Comparison of ENCODE assay signal across 14 mouse cellular contexts in genomic region chr5:73208645-73209044, GRCm38 (mm10). TPM values are rescaled to one million over a fixed set of nuclear protein-coding genes. Genes with fewer than 3 reads are reported as not detected.
DNase-seq lines count a peak whose midpoint lies in the region; ATAC-seq and TF ChIP-seq lines count a peak whose summit lies in the region.
"Had no signal": no experiment of that assay in that cellular context is flagged by ENCODE, and none has a peak within 500 bp of the region (broad histone marks: within the 10 kb centered on the region; RNA-seq: fewer than 3 reads in every experiment).

No protein-coding gene starts in this region.

- H3K4me3 ChIP-seq in heart, embryonic 11.5 days (ENCODE audit: low read depth, low read length), result no peak overlapping the region
- H3K4me3 ChIP-seq in liver, embryonic 15.5 days (replicated peaks), result no peak overlapping the region
- H3K4me3 ChIP-seq in liver, embryonic 11.5 days (ENCODE audit: low read depth, low read length), result no peak overlapping the region
- H3K4me3 ChIP-seq in ES-E14 (ENCODE audit: insufficient read depth in 1 of 2, low read depth in 1 of 2, low read length in 2 of 2, poor library complexity in 1 of 2, severe bottlenecking in 1 of 2), result no peak overlapping the region; a peak in 1 of 4 replicates
- no peak overlapping the region for H3K4me3 ChIP-seq in cortical plate, adult 2 months (ENCODE audit: insufficient read depth, low read length)
- H3K4me3 ChIP-seq in hindbrain, embryonic 10.5 days, result no peak overlapping the region
- no peak overlapping the region for H3K4me3 ChIP-seq in lung, adult 2 months (replicated peaks; ENCODE audit: extremely low read depth, low read depth, low read length)
- H3K4me3 ChIP-seq: intestine, embryonic 15.5 days had no signal

- H3K4me2 ChIP-seq in heart, embryonic 11.5 days, result no peak overlapping the region
- H3K4me2 ChIP-seq in liver, embryonic 15.5 days, result no peak overlapping the region
- no peak overlapping the region for H3K4me2 ChIP-seq in liver, embryonic 11.5 days
- H3K4me2 ChIP-seq: intestine, embryonic 15.5 days; lung, embryonic 14.5 days had no signal

- no peak for DNase-seq in heart, postnatal 36 days
- no peak for DNase-seq in liver, embryonic 11.5 days (ENCODE audit: low spot score)
- no peak for DNase-seq in ES-E14 (ENCODE audit: low read depth, low spot score)
- no peak for DNase-seq in hindbrain, embryonic 10.5 days (ENCODE audit: low spot score)
- DNase-seq in lung, adult 2 months, result no peak
- DNase-seq: adrenal gland, postnatal 10 days; embryo, embryonic 11 days; lung, embryonic 14.5 days had no signal

- peak overlapping the region; percentile 41; the same call in 1 of the 2 replicates for H3K27ac ChIP-seq in heart, embryonic 11.5 days (ENCODE audit: low read depth, low read length)
- 0 out of 2 replicates have a peak overlapping the region, but pooled peaks have one; percentile 48 for H3K27ac ChIP-seq in liver, embryonic 15.5 days (replicated peaks)
- no peak overlapping the region for H3K27ac ChIP-seq in liver, embryonic 11.5 days (ENCODE audit: low read depth, low read length)
- H3K27ac ChIP-seq in ES-E14 (ENCODE audit: insufficient read depth, low read depth, low read length, poor library complexity, severe bottlenecking), result 0 out of 2 replicates have a peak overlapping the region, but pooled peaks have one; percentile 41
- H3K27ac ChIP-seq in cortical plate, adult 2 months (ENCODE audit: insufficient read depth, low read length), result peak overlapping the region; percentile 49; the same call in 1 of the 2 replicates
- no peak overlapping the region for H3K27ac ChIP-seq in hindbrain, embryonic 10.5 days
- H3K27ac ChIP-seq: intestine, embryonic 15.5 days; stomach, postnatal 0 days had no signal

- no peak for ATAC-seq in heart, embryonic 11.5 days (replicated peaks; ENCODE audit: insufficient number of reproducible peaks, low FRiP score, low TSS enrichment)
- no peak for ATAC-seq in liver, embryonic 15.5 days (ENCODE audit: insufficient read depth)
- ATAC-seq in liver, embryonic 11.5 days (replicated peaks; ENCODE audit: low FRiP score), result no peak
- ATAC-seq: forebrain, embryonic 16.5 days; intestine, embryonic 15.5 days had no signal

- 72% methylated on average over 6 of the region's 6 CpGs for whole genome bisulfite sequencing in heart, embryonic 11.5 days (ENCODE audit: insufficient replicate concordance)
- 78% methylated on average over 6 of the region's 6 CpGs for WGBS in liver, embryonic 15.5 days (ENCODE audit: insufficient replicate concordance)
- 85% methylated on average over 6 of the region's 6 CpGs for WGBS in liver, embryonic 11.5 days
- 68% methylated on average over 6 of the region's 6 CpGs for WGBS in hindbrain, embryonic 10.5 days
- WGBS in lung, adult 2 months, result 87% methylated on average over 6 of the region's 6 CpGs

- TF ChIP-seq CTCF in cortical plate, adult 2 months (IDR thresholded peaks at IDR 0.05; ENCODE audit: extremely low read depth, insufficient read depth, low read length), result no peak
- TF ChIP-seq CTCF in lung, adult 2 months (IDR thresholded peaks at IDR 0.05; ENCODE audit: insufficient read depth, low read length), result no peak

- no peak overlapping the region for H3K9ac ChIP-seq in heart, embryonic 11.5 days (ENCODE audit: low read depth, low read length)
- H3K9ac ChIP-seq in liver, embryonic 15.5 days, result no peak overlapping the region
- no peak overlapping the region for H3K9ac ChIP-seq in liver, embryonic 11.5 days (ENCODE audit: low read depth, low read length)
- no peak overlapping the region for H3K9ac ChIP-seq in ES-E14 (ENCODE audit: insufficient read depth, low read depth, low read length, poor library complexity, severe bottlenecking)
- H3K9ac ChIP-seq: intestine, embryonic 15.5 days; lung, embryonic 14.5 days had no signal

- peaks cover 23% of the 10 kb centered on the region for H3K4me1 ChIP-seq in heart, embryonic 11.5 days (ENCODE audit: control insufficient read depth, insufficient read depth, low read length)
- peaks cover 26% of the 10 kb centered on the region for H3K4me1 ChIP-seq in liver, embryonic 15.5 days (replicated peaks)
- peaks cover 13% of the 10 kb centered on the region for H3K4me1 ChIP-seq in liver, embryonic 11.5 days (replicated peaks; ENCODE audit: control insufficient read depth, insufficient read depth, low read length)
- H3K4me1 ChIP-seq in ES-E14 (ENCODE audit: control insufficient read depth in 2 of 2, insufficient read depth in 2 of 2, low read length in 2 of 2, poor library complexity in 1 of 2), result peaks cover 19% of the 10 kb centered on the region in 2 experiments
- peaks cover 2% of the 10 kb centered on the region; the same call in 1 of the 2 replicates for H3K4me1 ChIP-seq in cortical plate, adult 2 months (ENCODE audit: control insufficient read depth, insufficient read depth, low read length)
- H3K4me1 ChIP-seq in hindbrain, embryonic 10.5 days (replicated peaks), result peaks cover 10% of the 10 kb centered on the region
- peaks cover 4% of the 10 kb centered on the region; the same call in 1 of the 2 replicates for H3K4me1 ChIP-seq in lung, adult 2 months (ENCODE audit: control insufficient read depth, insufficient read depth, low read length)

- no peaks in the 10 kb centered on the region for H3K9me3 ChIP-seq in heart, embryonic 11.5 days (replicated peaks; ENCODE audit: control insufficient read depth, low read length)
- H3K9me3 ChIP-seq in liver, embryonic 15.5 days (replicated peaks), result no peaks in the 10 kb centered on the region
- no peaks in the 10 kb centered on the region for H3K9me3 ChIP-seq in liver, embryonic 11.5 days (ENCODE audit: control insufficient read depth, low read length)
- no peaks in the 10 kb centered on the region for H3K9me3 ChIP-seq in ES-E14 (ENCODE audit: control insufficient read depth, insufficient read depth, low read depth, low read length)
- H3K9me3 ChIP-seq in hindbrain, embryonic 10.5 days, result no peaks in the 10 kb centered on the region
- H3K9me3 ChIP-seq: intestine, embryonic 15.5 days had no signal

- intact Hi-C loops in heart, postnatal 36 days (cut with DNase I), result loop anchor here (5.0 kb wide), 1 partner anchor 84 kb away; the partner anchor contains the start of gene Ociad1

- TF ChIP-seq POLR2A in cortical plate, adult 2 months (IDR thresholded peaks at IDR 0.05; ENCODE audit: extremely low read depth, insufficient read depth, low read length), result no peak
- no peak for TF ChIP-seq POLR2A in lung, adult 2 months (IDR thresholded peaks at IDR 0.05; ENCODE audit: borderline replicate concordance, extremely low read depth, low read depth, low read length)

- H3K36me3 ChIP-seq in heart, embryonic 11.5 days (ENCODE audit: control insufficient read depth, insufficient read depth, low read length), result peaks cover 4% of the 10 kb centered on the region; the same call in 1 of the 2 replicates
- H3K36me3 ChIP-seq in liver, embryonic 15.5 days (replicated peaks), result peaks cover 9% of the 10 kb centered on the region
- peaks cover 2% of the 10 kb centered on the region; the same call in 1 of the 2 replicates for H3K36me3 ChIP-seq in liver, embryonic 11.5 days (ENCODE audit: control insufficient read depth, insufficient read depth, low read length)
- peaks cover under 1% of the 10 kb centered on the region; the same call in 1 of the 2 replicates for H3K36me3 ChIP-seq in ES-E14 (ENCODE audit: control insufficient read depth, insufficient read depth, low read length, poor library complexity, severe bottlenecking)
- H3K36me3 ChIP-seq in hindbrain, embryonic 10.5 days, result peaks cover 43% of the 10 kb centered on the region

- in situ Hi-C loops in ES-E14 (cut with MboI; ENCODE audit: low sequenced_read_pairs in 2 of 2, unreplicated experiment in 2 of 2), result no loop called here

- no peaks in the 10 kb centered on the region for H3K27me3 ChIP-seq in heart, embryonic 11.5 days (ENCODE audit: control insufficient read depth, insufficient read depth, low read length)
- no peaks in the 10 kb centered on the region for H3K27me3 ChIP-seq in liver, embryonic 15.5 days
- no peaks in the 10 kb centered on the region for H3K27me3 ChIP-seq in liver, embryonic 11.5 days (replicated peaks; ENCODE audit: control insufficient read depth, insufficient read depth, low read length)
- no peaks in the 10 kb centered on the region for H3K27me3 ChIP-seq in hindbrain, embryonic 10.5 days (ENCODE audit: insufficient read depth, poor library complexity, severe bottlenecking)
- H3K27me3 ChIP-seq: intestine, embryonic 15.5 days had no signal

TF ChIP-seq in ES-E14, 5 proteins besides CTCF, POLR2A, EP300 and RAD21:
- TF ChIP-seq MAFK (IDR thresholded peaks at IDR 0.05; ENCODE audit: insufficient read depth, low read depth, low read length), result no peak
- no peak for TF ChIP-seq ZNF384 (IDR thresholded peaks at IDR 0.05; ENCODE audit: low read depth, low read length)
- no peak for TF ChIP-seq ZC3H11A (IDR thresholded peaks at IDR 0.05; ENCODE audit: borderline replicate concordance, low read depth, low read length)
- no peak for TF ChIP-seq HCFC1 (IDR thresholded peaks at IDR 0.05; ENCODE audit: borderline replicate concordance, insufficient read depth, low read length)
- no peak for TF ChIP-seq CHD2 (IDR thresholded peaks at IDR 0.05; ENCODE audit: low read depth, low read length)

RNA-seq across cellular contexts. Expression of gene Fryl, which starts 47.8 kb away (rescaled TPM):
- polyA plus RNA-seq in heart, embryonic 11.5 days (2014; fragmentation: Nextera tagmentation; extraction: Ambion mirVana), result 38.1 and 40.8 TPM in 2 replicates
- 10 to 100 TPM; 37.6 to 45.2 TPM for total RNA-seq in heart, postnatal 36 days (2021)
- 46.2 and 47.2 TPM in 2 replicates for polyA plus RNA-seq in liver, embryonic 15.5 days (2015; fragmentation: Nextera tagmentation; extraction: Ambion mirVana)
- polyA plus RNA-seq in liver, embryonic 11.5 days (2014; fragmentation: Nextera tagmentation; extraction: Ambion mirVana), result 35.4 and 39.7 TPM in 2 replicates
- 52.4 and 53.3 TPM in 2 replicates for total RNA-seq in ES-E14 (2012; rRNA removed)
- polyA plus RNA-seq in cortical plate, adult 2 months (2012; rRNA removed), result 46.5 and 50.3 TPM in 2 replicates
- polyA plus RNA-seq in hindbrain, embryonic 10.5 days (2016; fragmentation: Nextera tagmentation; extraction: Ambion mirVana), result 29.4 and 30.7 TPM in 2 replicates
- polyA plus RNA-seq in lung, adult 2 months (2012; rRNA removed), result 59.5 and 72.1 TPM in 2 replicates

Comparison
In these comparisons a context has a peak if more than half of its experiments do, and no peak if none do; other contexts are left out.
1. H3K27ac ChIP-seq: peak in heart, embryonic 11.5 days (single experiment), liver, embryonic 15.5 days (single experiment), ES-E14 (single experiment) and cortical plate, adult 2 months (single experiment); none in liver, embryonic 11.5 days (single experiment) and hindbrain, embryonic 10.5 days (single experiment).